Mouse (Mus musculus): ENCODE results near the gene Rerg.

DNA sequence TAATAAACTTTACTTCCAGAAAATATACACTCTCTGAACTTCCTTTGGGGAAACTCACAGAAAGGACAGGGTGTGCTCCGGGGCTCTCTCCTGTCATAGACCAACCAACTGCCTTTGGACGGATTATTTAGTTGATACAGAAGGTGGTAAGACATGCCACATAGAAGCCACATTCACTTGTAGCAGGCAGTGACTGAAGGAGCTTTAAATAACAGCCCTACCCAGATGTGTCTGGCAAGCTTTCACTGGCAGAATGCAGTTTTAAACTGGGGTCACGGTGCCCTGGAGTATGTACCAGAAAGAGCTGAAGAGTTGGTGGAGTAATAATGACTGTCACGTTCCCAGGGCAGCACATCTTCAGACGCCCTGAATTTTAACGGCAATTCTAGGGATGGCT is 59.5 kb downstream of the Rerg start:
- TF ChIP-seq HCFC1 (IDR thresholded peaks at IDR 0.05; ENCODE audit: borderline replicate concordance, insufficient read depth, low read length): no peak
- TF ChIP-seq ZC3H11A (IDR thresholded peaks at IDR 0.05; ENCODE audit: borderline replicate concordance, low read depth, low read length): no peak
- TF ChIP-seq ZNF384 (IDR thresholded peaks at IDR 0.05; ENCODE audit: low read depth, low read length): no peak
- no peak for TF ChIP-seq MAFK (IDR thresholded peaks at IDR 0.05; ENCODE audit: insufficient read depth, low read depth, low read length)
- TF ChIP-seq CHD2 (IDR thresholded peaks at IDR 0.05; ENCODE audit: low read depth, low read length): no peak
